Mouse (Mus musculus): ENCODE measurements around the gene Upk1b.
"Not testable (repeated sequence)": the region's sequence is repeated elsewhere in the genome, so short reads cannot be mapped to it uniquely, and the experiment has no call there.

Upk1b gene

GRCm38 (mm10) chr16:38800091-38800490 lies at the start of gene Upk1b:
Upk1b (minus strand) TSS chr16:38800328.
- no peak for DNase-seq

GRCm38 (mm10) chr16:38828649-38829048 lies 28.5 kb upstream of the Upk1b start, which contains the start of gene 4930435E12Rik:
4930435E12Rik (minus strand) TSS chr16:38828749.
- DNase-seq: no peak

GRCm38 (mm10) chr16:38812521-38812920 lies 12.4 kb upstream of the Upk1b start:
- DNase-seq: peak; percentile 21 to 40

- no peak for DNase-seq
These were observed 10.1 kb upstream of the Upk1b start for GRCm38 (mm10) chr16:38810196-38810595.

GRCm38 (mm10) chr16:38807796-38808195 lies 7.7 kb upstream of the Upk1b start:
- not testable (repeated sequence) for DNase-seq

DNA sequence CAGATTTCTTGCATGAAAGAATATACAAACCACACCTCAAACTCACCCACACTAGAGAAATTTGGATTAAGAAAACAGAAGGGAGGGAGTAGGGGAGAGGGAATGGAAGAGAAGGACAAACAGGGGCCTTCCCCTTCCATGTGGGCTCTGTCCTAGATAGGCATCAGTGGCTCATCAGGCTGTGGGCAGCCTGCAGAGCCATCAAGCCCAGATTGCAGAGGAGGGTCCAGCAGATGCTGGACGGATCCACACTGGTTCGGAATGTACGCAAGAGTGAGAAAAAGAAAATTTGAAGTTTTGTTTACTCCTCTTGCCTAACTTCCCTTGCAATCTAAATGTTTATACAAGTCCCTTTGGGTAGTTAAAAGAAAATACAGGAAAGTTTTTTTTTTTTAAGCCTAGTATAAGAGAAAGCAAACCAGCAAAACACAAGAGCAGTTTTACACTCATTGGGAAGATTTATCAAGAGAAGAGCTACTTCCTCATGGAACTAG lies 1.1 kb downstream of the Upk1b start:
- DNase-seq: no peak

DNA sequence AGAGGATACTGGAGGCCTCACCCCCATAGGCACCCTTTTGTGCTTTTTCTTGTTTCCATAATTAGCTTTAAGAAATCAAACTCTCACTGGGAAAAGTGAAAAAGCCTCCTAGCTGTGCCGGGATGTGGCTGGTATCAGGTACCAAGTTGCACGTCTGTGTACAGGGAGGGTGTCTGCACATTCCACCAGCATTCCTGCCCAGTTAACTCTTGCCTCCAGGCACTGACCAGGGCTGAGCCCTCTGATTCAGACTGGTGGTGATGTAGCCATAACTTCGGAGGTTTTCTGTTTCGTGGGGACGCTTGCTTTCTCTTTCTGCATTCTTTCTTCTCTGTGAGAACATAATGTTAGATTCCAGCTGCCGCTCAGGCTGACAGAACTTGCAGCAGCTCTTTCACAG lies 7.0 kb downstream of the Upk1b start:
- no peak for DNase-seq

DNA sequence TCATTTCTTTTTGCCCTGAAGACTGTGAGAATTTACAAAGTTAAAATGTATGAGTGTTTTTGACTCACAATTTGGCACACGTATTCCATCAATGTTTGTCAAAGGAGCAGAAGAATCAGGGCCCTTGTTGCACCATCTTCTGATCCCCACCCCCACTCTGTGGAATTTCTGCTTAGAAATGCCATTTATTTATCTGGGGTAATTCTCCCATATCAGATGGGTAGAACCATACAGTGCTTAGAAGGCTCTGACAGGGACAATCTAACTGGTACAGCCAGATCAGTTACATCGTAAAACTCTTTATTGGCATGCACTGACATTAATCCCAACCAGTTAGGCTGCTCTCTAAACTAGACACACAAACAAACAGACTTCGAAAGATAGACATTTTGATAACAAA lies 10.2 kb downstream of the Upk1b start:
- DNase-seq: no peak

DNA sequence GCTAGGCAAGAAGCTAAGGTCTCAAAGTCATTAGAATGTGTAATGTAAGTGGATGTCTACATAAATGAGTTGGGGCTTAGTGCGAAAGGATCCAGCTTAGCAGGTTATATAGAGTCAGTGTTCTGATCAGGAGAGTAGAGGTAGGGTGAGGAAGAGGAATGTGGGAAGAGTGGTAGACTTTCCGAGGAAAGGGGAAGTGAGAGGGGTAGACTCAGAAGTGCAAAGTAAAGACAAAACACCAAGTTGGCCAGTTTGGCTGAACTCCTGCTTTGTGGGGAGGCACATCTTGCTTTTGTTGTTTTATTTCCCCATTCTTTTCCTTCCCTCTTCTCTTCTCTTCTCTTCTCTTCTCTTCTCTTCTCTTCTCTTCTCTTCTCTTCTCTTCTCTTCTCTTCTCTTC lies 11.1 kb downstream of the Upk1b start:
- DNase-seq: no peak

GRCm38 (mm10) chr16:38785301-38785700 lies 14.8 kb downstream of the Upk1b start:
- DNase-seq: no peak

DNA sequence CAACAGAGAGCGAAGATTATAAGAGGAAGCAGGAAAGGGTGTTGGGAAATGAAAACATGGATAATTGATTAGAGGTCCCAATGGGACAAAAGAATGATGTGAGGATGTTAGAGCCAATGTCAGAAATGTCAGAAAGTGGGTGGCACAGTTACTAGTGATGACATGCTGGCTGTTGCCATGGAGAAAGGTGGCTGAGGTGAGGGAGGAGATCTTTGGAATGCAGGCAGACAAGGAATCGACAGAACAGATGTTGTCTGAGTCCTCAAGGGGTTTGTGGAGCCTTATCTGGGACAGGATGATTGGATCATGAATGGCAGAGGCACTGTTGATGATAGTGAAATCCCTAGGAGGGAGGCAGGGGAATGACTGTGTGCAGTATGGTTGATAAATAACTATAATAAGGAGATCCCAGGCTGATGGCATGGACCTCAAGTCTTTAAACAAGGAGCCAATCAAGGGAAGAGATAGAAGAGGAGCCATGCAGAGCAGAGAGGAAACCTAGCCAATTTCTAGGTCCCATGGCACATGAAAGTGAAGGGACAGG lies 17.5 kb downstream of the Upk1b start:
- DNase-seq: no peak

DNA sequence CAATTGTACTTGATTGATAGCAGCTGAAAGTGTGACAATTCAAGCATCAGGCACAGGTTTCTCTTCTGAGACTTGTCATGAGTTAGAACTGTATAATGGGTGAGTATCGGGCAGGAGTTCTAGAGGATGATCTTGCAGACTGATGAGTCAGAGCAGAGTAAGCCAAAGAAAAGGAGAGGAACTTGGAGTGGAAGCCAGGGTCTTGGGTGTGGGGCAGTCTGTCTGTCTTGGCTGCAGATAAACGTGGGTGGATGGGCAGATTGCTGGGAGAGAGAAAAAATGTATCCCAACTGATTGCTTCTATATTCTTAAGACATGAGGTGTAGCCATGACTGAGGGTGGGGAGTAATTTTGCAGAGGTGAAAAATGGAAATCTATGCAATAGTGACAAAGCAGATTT lies 18.2 kb downstream of the Upk1b start:
- no peak for DNase-seq

- DNase-seq: no peak
These were observed 19.1 kb downstream of the Upk1b start for GRCm38 (mm10) chr16:38780960-38781572.

GRCm38 (mm10) chr16:38776342-38776741 lies 23.8 kb downstream of the Upk1b start:
- DNase-seq: no peak

DNA sequence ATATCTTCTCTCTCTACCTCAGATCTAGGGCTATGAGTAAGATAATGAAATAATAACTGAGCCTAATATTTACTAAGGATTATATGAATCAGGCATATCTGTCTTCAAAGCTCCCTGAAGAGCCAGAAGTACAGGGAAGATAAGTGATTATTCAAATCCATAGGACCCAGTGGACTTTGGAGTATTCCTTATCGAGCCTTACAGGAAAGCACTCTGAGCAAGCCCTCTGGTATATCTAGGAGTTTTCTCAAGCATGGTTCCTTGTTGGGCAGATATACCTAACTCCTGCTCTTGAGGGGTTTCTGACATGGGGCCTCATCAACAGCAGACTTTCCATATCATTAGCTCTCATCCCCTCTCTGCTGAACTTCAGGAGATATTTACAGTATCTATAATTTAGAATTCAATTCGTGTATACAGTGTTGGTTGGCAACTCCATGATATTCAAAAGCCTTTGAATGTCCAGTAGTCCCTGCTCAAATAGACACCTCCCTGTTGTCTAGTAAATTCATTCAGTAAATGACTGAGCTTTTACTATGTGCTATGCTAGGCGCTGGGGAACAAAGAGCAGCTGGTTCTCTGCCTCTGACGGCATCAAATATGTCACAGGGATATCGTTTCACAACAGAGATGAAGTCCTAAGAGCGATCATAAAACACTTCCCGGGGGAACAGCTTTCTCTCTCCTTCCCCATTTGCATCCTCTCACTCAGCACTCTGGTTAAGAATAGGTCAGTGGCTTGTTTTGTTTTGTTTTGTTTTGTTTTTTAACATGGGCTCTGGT lies 25.0 kb downstream of the Upk1b start:
- DNase-seq: no peak

GRCm38 (mm10) chr16:38772906-38773496 lies 27.1 kb downstream of the Upk1b start:
- no peak for DNase-seq

DNA sequence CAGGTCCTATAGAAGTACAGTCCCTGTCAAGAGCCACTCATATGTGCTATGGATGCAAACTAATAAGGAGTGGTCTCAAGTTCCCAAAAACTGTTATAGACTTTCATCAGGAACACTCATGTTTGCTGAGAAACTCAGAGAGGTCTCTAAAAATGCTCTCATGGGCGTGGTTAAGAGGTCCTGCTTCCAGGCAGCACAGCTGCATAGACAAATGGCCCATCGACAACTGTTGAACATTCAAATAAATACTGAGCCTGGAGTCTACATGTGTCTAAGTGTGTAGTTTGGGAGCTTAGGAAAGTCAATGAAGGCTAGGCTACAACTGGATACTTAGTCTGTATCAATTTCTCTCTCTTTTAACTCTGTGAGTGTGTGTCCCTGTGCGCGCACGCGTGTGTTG lies 29.0 kb downstream of the Upk1b start:
- DNase-seq: no peak

DNA sequence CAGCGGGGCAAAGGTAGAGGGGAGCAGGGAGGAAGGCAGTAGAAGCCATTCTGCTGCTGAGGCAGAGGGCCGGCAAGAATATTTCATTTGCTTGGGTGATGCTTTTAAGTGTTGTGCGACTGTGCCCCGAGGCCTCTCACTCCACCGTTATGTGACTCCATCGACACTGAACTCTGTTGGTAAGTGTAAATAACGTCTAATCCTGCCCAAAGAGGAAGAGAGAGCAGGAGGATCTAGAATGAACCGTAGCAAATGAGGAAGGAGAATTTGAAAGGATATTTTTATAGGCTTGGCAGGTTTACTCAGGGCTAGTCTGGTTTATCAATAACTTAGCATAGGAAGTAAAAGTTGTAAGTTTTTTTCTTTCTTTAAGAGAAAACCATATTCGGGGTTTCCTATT lies 30.6 kb downstream of the Upk1b start:
- no peak for DNase-seq

DNA sequence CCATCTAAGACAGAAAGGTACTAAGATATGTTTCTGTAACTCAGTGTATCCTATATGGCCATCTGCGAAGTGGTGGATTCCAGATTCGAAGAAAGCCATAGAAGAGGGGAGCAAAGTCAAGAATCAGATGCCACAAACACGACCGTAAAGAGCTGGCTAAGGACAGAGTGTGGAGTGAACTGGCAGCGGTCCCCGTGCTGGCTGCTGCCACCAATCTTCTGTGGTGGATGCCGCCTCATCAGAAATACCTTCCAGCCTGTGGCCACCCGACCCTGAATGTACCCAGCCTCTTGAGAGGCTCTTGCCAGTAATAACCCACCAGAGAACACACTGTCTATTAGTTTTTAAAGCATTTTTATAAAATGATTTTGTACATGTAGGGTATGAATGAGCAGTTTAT lies 31.7 kb downstream of the Upk1b start:
- no peak for DNase-seq

DNA sequence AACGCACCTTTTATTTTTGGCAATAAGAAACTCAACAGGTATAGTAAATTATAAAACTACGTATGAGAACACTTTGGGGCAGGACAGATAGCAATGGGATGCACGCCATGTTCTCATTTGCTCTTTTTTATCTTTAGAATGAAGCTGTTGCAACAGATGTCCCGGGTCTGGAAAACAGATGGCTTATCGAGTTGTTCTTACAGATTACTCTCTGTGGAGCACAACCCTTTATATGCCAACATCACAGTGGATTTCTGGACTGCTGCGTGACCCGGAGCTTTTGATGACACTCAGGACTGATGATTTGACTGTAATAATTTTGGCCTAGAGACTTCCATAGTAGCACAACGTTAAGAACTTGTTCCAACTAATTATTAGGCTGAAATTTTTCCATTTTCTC lies 32.4 kb downstream of the Upk1b start:
- no peak for DNase-seq

DNA sequence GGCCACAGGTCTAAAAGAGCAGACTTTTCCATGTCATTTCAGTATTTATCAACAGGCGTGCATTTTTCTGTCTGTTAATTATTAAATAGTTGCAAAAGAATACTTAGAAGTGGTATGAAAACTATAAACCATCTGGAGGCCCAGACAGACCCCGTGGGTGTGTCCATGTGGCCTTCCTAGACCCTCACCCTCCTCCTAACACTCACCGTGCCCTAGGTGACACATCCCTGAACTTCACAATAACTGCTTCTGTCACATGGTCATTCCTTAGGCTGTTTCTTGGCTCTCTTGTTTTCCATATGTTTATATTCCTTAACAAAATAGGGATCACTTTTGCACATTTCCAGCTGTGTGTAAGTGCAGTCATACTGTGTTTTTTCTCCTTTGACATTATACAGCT lies 33.5 kb downstream of the Upk1b start:
- no peak for DNase-seq

DNA sequence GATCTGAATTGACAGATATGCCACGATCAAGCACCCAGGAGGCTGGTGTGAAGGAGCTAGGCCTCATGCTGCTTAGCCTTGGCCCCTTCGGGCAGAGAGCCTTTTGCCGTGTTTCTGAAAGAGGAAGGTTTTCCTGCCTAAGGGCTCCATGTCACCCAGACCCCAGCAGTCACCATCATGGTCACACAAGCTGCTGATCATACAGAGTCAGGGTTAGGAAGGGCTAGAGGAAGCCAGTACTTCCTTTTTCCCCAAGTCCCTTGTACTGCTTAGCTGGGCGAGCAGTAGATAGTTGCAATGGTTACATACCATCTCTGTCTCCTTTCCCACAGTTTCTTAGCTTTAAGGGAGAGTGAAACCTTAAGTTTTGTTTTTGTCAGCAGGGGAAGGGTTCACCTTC lies 36.6 kb downstream of the Upk1b start:
- no peak for DNase-seq

DNA sequence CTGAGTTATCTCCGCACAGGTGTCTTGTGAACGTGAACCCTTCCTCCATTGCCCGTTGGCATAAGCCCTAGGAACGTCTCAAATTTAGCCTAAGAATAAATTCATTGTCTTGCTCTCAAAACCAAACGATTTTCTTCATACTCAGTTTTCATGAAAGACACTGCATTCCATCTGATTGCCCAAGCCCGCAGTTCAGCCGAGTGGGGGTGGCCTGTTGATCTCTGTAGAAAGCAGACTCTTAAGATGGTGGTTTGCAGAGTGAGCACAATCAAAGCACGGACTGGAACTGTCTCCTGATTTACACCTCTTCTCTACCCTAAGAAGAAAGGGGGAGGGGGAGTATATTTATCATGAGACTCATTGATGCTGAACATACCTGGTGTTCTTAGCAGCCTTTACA lies 37.7 kb downstream of the Upk1b start:
- DNase-seq: no peak

DNA sequence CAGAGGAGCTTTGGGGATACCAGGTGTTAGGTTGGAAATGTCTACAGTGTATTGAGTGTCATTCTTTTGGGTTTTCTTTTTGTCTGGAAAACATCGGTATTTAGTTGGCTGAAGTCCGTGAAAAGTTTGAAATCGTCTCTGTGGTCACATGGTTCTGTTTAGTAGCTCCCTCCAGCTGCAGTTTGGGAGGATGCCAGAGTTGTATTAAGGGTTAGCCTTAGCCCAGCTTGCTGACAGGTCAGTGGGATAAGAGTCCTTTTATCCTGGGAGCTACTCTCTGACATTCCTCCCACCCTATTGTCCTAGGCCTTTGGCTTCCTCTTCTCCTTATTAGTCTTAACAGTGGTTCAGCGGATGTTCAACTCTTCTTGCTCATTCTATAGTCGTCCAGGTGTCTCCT lies 38.2 kb downstream of the Upk1b start:
- no peak for DNase-seq

Measured in cerebellum, adult 18-20 months (tissue).